In the genomic region with DNA sequence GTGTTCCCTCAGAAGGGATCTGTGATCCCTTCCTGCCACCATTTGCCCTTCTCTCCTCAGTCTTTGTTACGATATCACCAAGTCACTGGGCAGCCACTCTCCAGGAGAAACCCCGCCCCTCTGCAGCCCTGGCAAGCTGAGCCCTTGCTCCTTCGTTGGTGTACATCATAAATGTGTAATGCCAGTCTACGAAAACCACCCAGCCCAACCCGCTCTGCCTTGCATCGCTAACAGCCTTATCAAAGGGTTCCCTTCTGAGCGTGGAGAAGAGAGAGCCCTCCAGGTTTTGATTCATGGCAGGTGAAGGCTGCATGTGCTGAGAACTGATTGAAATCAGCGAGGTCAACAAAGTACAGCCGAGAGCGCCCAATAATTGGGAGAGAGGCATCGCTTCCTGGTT, we compare ENCODE assay signal across 9 mouse cellular contexts.
DNase-seq lines count a peak whose midpoint lies in the region; ATAC-seq and TF ChIP-seq lines count a peak whose summit lies in the region.
"Had no signal": no experiment of that assay in that cellular context is flagged by ENCODE, and none has a peak within 500 bp of the region (broad histone marks: within the 10 kb centered on the region; RNA-seq: fewer than 3 reads in every experiment).

No protein-coding gene starts in this region.

- H3K9me3 ChIP-seq in forebrain, embryonic 10.5 days = no peaks in the 10 kb centered on the region
- H3K9me3 ChIP-seq in hindbrain, postnatal 0 days (ENCODE audit: low read length) = no peaks in the 10 kb centered on the region
- no peaks in the 10 kb centered on the region for H3K9me3 ChIP-seq in neural tube, embryonic 12.5 days

- H3K27ac ChIP-seq in layer of hippocampus, adult 2 months = no peak overlapping the region
- no peak overlapping the region for H3K27ac ChIP-seq in forebrain, embryonic 10.5 days
- no peak overlapping the region for H3K27ac ChIP-seq in hindbrain, postnatal 0 days
- H3K27ac ChIP-seq in neural tube, embryonic 12.5 days = no peak overlapping the region

- peaks cover 26% of the 10 kb centered on the region for H3K4me1 ChIP-seq in forebrain, embryonic 10.5 days
- peaks cover 4% of the 10 kb centered on the region; the same call in 1 of the 2 replicates for H3K4me1 ChIP-seq in hindbrain, postnatal 0 days (ENCODE audit: insufficient read depth, low read length)
- H3K4me1 ChIP-seq in neural tube, embryonic 12.5 days = peaks cover 13% of the 10 kb centered on the region; the same call in 1 of the 2 replicates
- H3K4me1 ChIP-seq: megakaryocyte, embryonic 14.5 days had no signal

- no peak overlapping the region for H3K9ac ChIP-seq in hindbrain, postnatal 0 days (replicated peaks; ENCODE audit: low read length)
- no peak overlapping the region for H3K9ac ChIP-seq in neural tube, embryonic 12.5 days

- H3K36me3 ChIP-seq in forebrain, embryonic 10.5 days (replicated peaks) = no peaks in the 10 kb centered on the region
- no peaks in the 10 kb centered on the region for H3K36me3 ChIP-seq in hindbrain, postnatal 0 days (ENCODE audit: insufficient read depth, low read length)
- H3K36me3 ChIP-seq in neural tube, embryonic 12.5 days = no peaks in the 10 kb centered on the region

- no peak for DNase-seq in layer of hippocampus, adult 2 months (ENCODE audit: low spot score in 2 of 2)
- DNase-seq in layer of hippocampus, adult 9-10 months (ENCODE audit: low spot score) = no peak
- DNase-seq in forebrain, embryonic 10.5 days (ENCODE audit: extremely low spot score, low spot score) = no peak
- DNase-seq in hindbrain, postnatal 0 days (ENCODE audit: low spot score) = peak; percentile 25
- DNase-seq in ovary, postnatal 14 days (ENCODE audit: low spot score) = no peak
- no peak for DNase-seq in spleen, postnatal 14 days (ENCODE audit: low spot score in 2 of 2)
- DNase-seq: thymus, postnatal 4 days had no signal

- ATAC-seq in hindbrain, postnatal 0 days = no peak
- ATAC-seq in neural tube, embryonic 12.5 days (ENCODE audit: low FRiP score, low read depth) = no peak

- peak overlapping the region; percentile 50 for H3K4me2 ChIP-seq in hindbrain, postnatal 0 days (ENCODE audit: low read depth, low read length)
- H3K4me2 ChIP-seq in neural tube, embryonic 12.5 days (replicated peaks) = peak overlapping the region; percentile 48

- H3K27me3 ChIP-seq in forebrain, embryonic 10.5 days (ENCODE audit: poor library complexity, severe bottlenecking) = peaks cover 56% of the 10 kb centered on the region
- no peaks in the 10 kb centered on the region for H3K27me3 ChIP-seq in hindbrain, postnatal 0 days (ENCODE audit: insufficient read depth, low read length)
- H3K27me3 ChIP-seq in neural tube, embryonic 12.5 days (replicated peaks) = no peaks in the 10 kb centered on the region
- H3K27me3 ChIP-seq: megakaryocyte, embryonic 14.5 days had no signal

- 23% methylated on average over 11 of the region's 11 CpGs for WGBS in forebrain, embryonic 10.5 days
- WGBS in hindbrain, postnatal 0 days = 24% methylated on average over 11 of the region's 11 CpGs
- WGBS in neural tube, embryonic 12.5 days = 26% methylated on average over 11 of the region's 11 CpGs

- peak overlapping the region; percentile 20; the same call in 1 of the 2 replicates for H3K4me3 ChIP-seq in layer of hippocampus, adult 2 months
- H3K4me3 ChIP-seq in forebrain, embryonic 10.5 days = peak overlapping the region; percentile 41
- H3K4me3 ChIP-seq in hindbrain, postnatal 0 days (ENCODE audit: low read length) = peak overlapping the region; percentile 20
- H3K4me3 ChIP-seq in neural tube, embryonic 12.5 days = 0 out of 2 replicates have a peak overlapping the region, but pooled peaks have one; percentile 3
- H3K4me3 ChIP-seq: megakaryocyte, embryonic 14.5 days had no signal

- TF ChIP-seq CTCF in layer of hippocampus, adult 2 months (conservative IDR thresholded peaks at IDR 0.05) = no peak
- TF ChIP-seq CTCF in hindbrain, postnatal 0 days (IDR thresholded peaks at IDR 0.05; ENCODE audit: low read depth) = no peak
